Comparison of ENCODE assay signal across 16 mouse cellular contexts in genomic region chr2:28117490-28118308, GRCm38 (mm10). TPM values are rescaled to one million over a fixed set of nuclear protein-coding genes. Genes with fewer than 3 reads are reported as not detected.
DNase-seq lines count a peak whose midpoint lies in the region; ATAC-seq lines count a peak whose summit lies in the region.
"Had no signal": no experiment of that assay in that cellular context is flagged by ENCODE, and none has a peak within 500 bp of the region (broad histone marks: within the 10 kb centered on the region; RNA-seq: fewer than 3 reads in every experiment).

No protein-coding gene starts in this region.

- H3K27me3 ChIP-seq in forebrain, embryonic 14.5 days (replicated peaks; ENCODE audit: control insufficient read depth, insufficient read depth, low read length): no peaks in the 10 kb centered on the region
- no peaks in the 10 kb centered on the region for H3K27me3 ChIP-seq in hindbrain, embryonic 16.5 days (replicated peaks; ENCODE audit: control insufficient read depth, insufficient read depth, low read length)
- no peaks in the 10 kb centered on the region for H3K27me3 ChIP-seq in neural tube, embryonic 11.5 days (ENCODE audit: control insufficient read depth, insufficient read depth, low read length)

- H3K27ac ChIP-seq in forebrain, embryonic 14.5 days (ENCODE audit: low read depth, low read length): 0 out of 2 replicates have a peak overlapping the region, but pooled peaks have one; percentile 44
- H3K27ac ChIP-seq in hindbrain, embryonic 16.5 days (ENCODE audit: low read depth, low read length): no peak overlapping the region
- peak overlapping the region; percentile 27; the same call in 1 of the 2 replicates for H3K27ac ChIP-seq in neural tube, embryonic 11.5 days (ENCODE audit: low read depth, low read length)

- WGBS in forebrain, embryonic 14.5 days: 42% methylated on average over 11 of the region's 11 CpGs
- 28% methylated on average over 11 of the region's 11 CpGs for WGBS in hindbrain, embryonic 16.5 days
- 38% methylated on average over 11 of the region's 11 CpGs for WGBS in neural tube, embryonic 11.5 days

- no peak overlapping the region for H3K4me2 ChIP-seq in forebrain, embryonic 14.5 days (ENCODE audit: low read length)
- H3K4me2 ChIP-seq in hindbrain, embryonic 16.5 days (ENCODE audit: low read length): no peak overlapping the region
- no peak overlapping the region for H3K4me2 ChIP-seq in neural tube, embryonic 11.5 days (ENCODE audit: low read depth)
- H3K4me2 ChIP-seq: heart, embryonic 11.5 days had no signal

- H3K9me3 ChIP-seq in forebrain, embryonic 14.5 days (replicated peaks; ENCODE audit: control insufficient read depth, low read length): no peaks in the 10 kb centered on the region
- H3K9me3 ChIP-seq in hindbrain, embryonic 16.5 days (ENCODE audit: control insufficient read depth, low read length): no peaks in the 10 kb centered on the region
- no peaks in the 10 kb centered on the region for H3K9me3 ChIP-seq in neural tube, embryonic 11.5 days (ENCODE audit: control insufficient read depth, low read length)

- peaks cover 12% of the 10 kb centered on the region for H3K4me1 ChIP-seq in forebrain, embryonic 14.5 days (ENCODE audit: control insufficient read depth, insufficient read depth, low read length)
- peaks cover 15% of the 10 kb centered on the region for H3K4me1 ChIP-seq in hindbrain, embryonic 16.5 days (ENCODE audit: control insufficient read depth, insufficient read depth, low read depth, low read length)
- H3K4me1 ChIP-seq in neural tube, embryonic 11.5 days (ENCODE audit: control insufficient read depth, insufficient read depth, low read length): peaks cover 3% of the 10 kb centered on the region; the same call in 1 of the 2 replicates

- H3K9ac ChIP-seq in forebrain, embryonic 14.5 days (ENCODE audit: low read length): no peak overlapping the region
- H3K9ac ChIP-seq in hindbrain, embryonic 16.5 days (ENCODE audit: low read depth, low read length): no peak overlapping the region
- H3K9ac ChIP-seq in neural tube, embryonic 11.5 days (ENCODE audit: low read length): no peak overlapping the region
- H3K9ac ChIP-seq: liver, postnatal 0 days had no signal

- peak; percentile 58 for ATAC-seq in forebrain, embryonic 14.5 days
- peak; percentile 68 for ATAC-seq in hindbrain, embryonic 16.5 days
- ATAC-seq in neural tube, embryonic 11.5 days (ENCODE audit: insufficient read depth, low FRiP score, low TSS enrichment): peak; percentile 61
- no peak for ATAC-seq in CD4-positive, CD25-positive, alpha-beta regulatory T cell, adult 4 months
- ATAC-seq: activated CD4-positive, CD25-positive, alpha-beta regulatory T cell, adult 4 months; liver, postnatal 0 days had no signal

- peak; percentile 50 for DNase-seq in embryo, embryonic 10.5 days (ENCODE audit: low spot score)
- peak; percentile 54 for DNase-seq in forebrain, embryonic 14.5 days (ENCODE audit: low spot score)
- DNase-seq in neural tube, embryonic 11.5 days (ENCODE audit: low spot score): peak; percentile 68
- DNase-seq in right cerebral cortex, postnatal 25 days: no peak
- DNase-seq in heart, adult 9 months (ENCODE audit: low spot score in 2 of 2): no peak
- DNase-seq: cerebellum, adult 18-20 months; kidney, adult 8-10 months; kidney, postnatal 4 days; liver, postnatal 0 days; lung, postnatal 36 days had no signal

- no peak overlapping the region for H3K4me3 ChIP-seq in forebrain, embryonic 14.5 days (ENCODE audit: low read depth, low read length)
- no peak overlapping the region for H3K4me3 ChIP-seq in hindbrain, embryonic 16.5 days (ENCODE audit: low read length)
- no peak overlapping the region for H3K4me3 ChIP-seq in neural tube, embryonic 11.5 days (ENCODE audit: low read depth, low read length)
- H3K4me3 ChIP-seq: erythroblast, embryonic 14.5 days had no signal

- no peaks in the 10 kb centered on the region for H3K36me3 ChIP-seq in forebrain, embryonic 14.5 days (ENCODE audit: control insufficient read depth, insufficient read depth, low read length)
- no peaks in the 10 kb centered on the region for H3K36me3 ChIP-seq in hindbrain, embryonic 16.5 days (ENCODE audit: control insufficient read depth, insufficient read depth, low read length)
- no peaks in the 10 kb centered on the region for H3K36me3 ChIP-seq in neural tube, embryonic 11.5 days (ENCODE audit: control insufficient read depth, insufficient read depth, low read length)

RNA-seq across cellular contexts. Expression of gene Fcnb, which starts 33.0 kb away (rescaled TPM):
- not detected in 2 replicates for polyA plus RNA-seq in forebrain, embryonic 14.5 days (2014; fragmentation: Nextera tagmentation; extraction: Ambion mirVana)
- not detected in 2 replicates for polyA plus RNA-seq in hindbrain, embryonic 16.5 days (2015; fragmentation: Nextera tagmentation; extraction: Ambion mirVana)
- polyA plus RNA-seq in neural tube, embryonic 11.5 days (2014; fragmentation: Nextera tagmentation; extraction: Ambion mirVana): 0.28 TPM in 1 of 2 replicates, not detected in the other
- not detected for polyA plus RNA-seq in CD4-positive, CD25-positive, alpha-beta regulatory T cell, adult 4 months (2017; shearing (Covaris generic))
- polyA plus RNA-seq: activated CD4-positive, CD25-positive, alpha-beta regulatory T cell, adult 4 months; cortical plate, adult 2 months; erythroblast, embryonic 14.5 days had no signal

Comparison
In these comparisons a context has a peak if more than half of its experiments do, and no peak if none do; other contexts are left out.
1. DNase-seq: peak in embryo, embryonic 10.5 days (single experiment), forebrain, embryonic 14.5 days (single experiment) and neural tube, embryonic 11.5 days (single experiment); none in right cerebral cortex, postnatal 25 days (single experiment) and heart, adult 9 months (0 of 2).